Mouse (Mus musculus) thymus, adult 2 months (tissue): ENCODE results near the gene 1700061G19Rik.

Experiments used
- CTCF ChIP-seq: fragments of 200-500 bp; IDR thresholded peaks from 2 replicates; pipeline ENCODE4 v1.5.1; 2012; ENCODE audit warnings: mild to moderate bottlenecking, control low read depth, low read length, moderate library complexity, borderline replicate concordance; ENCODE audit not compliant: control insufficient read depth, poor library complexity, insufficient read depth; ENCODE audit errors: extremely low read depth
- POLR2A ChIP-seq: fragments of 200-500 bp; IDR thresholded peaks from 2 replicates; pipeline ENCODE4 v1.6.1; 2012; ENCODE audit warnings: mild to moderate bottlenecking, low read length, control low read depth, moderate library complexity; ENCODE audit not compliant: control insufficient read depth, poor library complexity, insufficient read depth; ENCODE audit errors: extremely low read depth

DNA sequence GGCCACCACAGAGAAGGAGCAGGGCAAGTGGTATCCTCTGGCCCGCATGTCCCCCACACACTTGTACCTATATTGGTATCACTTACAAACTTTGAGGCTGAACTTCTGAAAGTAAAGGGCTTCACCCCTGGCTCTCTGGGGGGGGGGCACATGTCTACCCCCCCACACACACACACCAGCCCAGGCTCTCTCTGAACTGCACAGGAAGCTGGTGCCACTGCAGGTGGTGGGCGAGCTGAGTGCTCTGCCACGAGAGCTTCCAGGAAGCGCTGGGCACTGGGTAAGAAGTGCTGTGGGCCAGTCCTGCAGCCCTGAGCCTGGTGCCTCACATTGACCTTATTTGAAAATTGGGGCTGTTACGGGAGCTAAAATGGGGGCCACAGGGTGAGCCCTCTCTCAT lies 31.6 kb upstream of the 1700061G19Rik start:
- TF ChIP-seq CTCF (no peak), POLR2A (no peak)
